Mouse (Mus musculus) induced T-regulatory cell, adult 2 months (primary cell): ENCODE results near the gene Lrrc1.
A peak's percentile ranks its signal among the peaks of the same experiment; 100 is the strongest.

Experiments used
- DNase-seq: peaks from one replicate; pipeline ENCODE4 v3.0.0-alpha.2; 2012; ENCODE audit warnings: low read depth

Lrrc1 gene

GRCm38 (mm10) chr9:77427292-77428114 lies 117.2 kb downstream of the Lrrc1 start:
- DNase-seq, result no peak

- DNase-seq, result peak; percentile 6
Measured at GRCm38 (mm10) chr9:77426110-77426509, 118.6 kb downstream of the Lrrc1 start.

GRCm38 (mm10) chr9:77425553-77425952 lies 119.1 kb downstream of the Lrrc1 start:
- DNase-seq, result no peak

- no peak for DNase-seq
Measured at GRCm38 (mm10) chr9:77420200-77420585, 124.5 kb downstream of the Lrrc1 start.

GRCm38 (mm10) chr9:77419501-77420199 lies 125.0 kb downstream of the Lrrc1 start:
- no peak for DNase-seq

GRCm38 (mm10) chr9:77418800-77419199 lies 125.9 kb downstream of the Lrrc1 start:
- DNase-seq, result no peak

GRCm38 (mm10) chr9:77416486-77416885 lies 128.2 kb downstream of the Lrrc1 start:
- no peak for DNase-seq

- no peak for DNase-seq
Measured at GRCm38 (mm10) chr9:77416002-77416401, 128.7 kb downstream of the Lrrc1 start.

- no peak for DNase-seq
Measured at GRCm38 (mm10) chr9:77411830-77412425, 132.7 kb downstream of the Lrrc1 start.

GRCm38 (mm10) chr9:77410968-77411367 lies 133.7 kb downstream of the Lrrc1 start:
- DNase-seq, result no peak

- no peak for DNase-seq
Measured at GRCm38 (mm10) chr9:77410524-77410923, 134.1 kb downstream of the Lrrc1 start.

GRCm38 (mm10) chr9:77408053-77408603 lies 136.5 kb downstream of the Lrrc1 start:
- no peak for DNase-seq

- peak; percentile 50 for DNase-seq
Measured at GRCm38 (mm10) chr9:77406906-77407305, 137.8 kb downstream of the Lrrc1 start.

- no peak for DNase-seq
Measured at GRCm38 (mm10) chr9:77404458-77404857, 140.2 kb downstream of the Lrrc1 start.

- no peak for DNase-seq
Measured at GRCm38 (mm10) chr9:77403961-77404360, 140.7 kb downstream of the Lrrc1 start.

GRCm38 (mm10) chr9:77402971-77403370 lies 141.7 kb downstream of the Lrrc1 start:
- no peak for DNase-seq

- DNase-seq, result no peak
Measured at GRCm38 (mm10) chr9:77399801-77400200, 144.9 kb downstream of the Lrrc1 start.

GRCm38 (mm10) chr9:77398856-77399631 lies 145.6 kb downstream of the Lrrc1 start:
- DNase-seq, result no peak

GRCm38 (mm10) chr9:77397027-77397426 lies 147.6 kb downstream of the Lrrc1 start:
- DNase-seq, result no peak

GRCm38 (mm10) chr9:77391248-77391647 lies 153.4 kb downstream of the Lrrc1 start:
- DNase-seq, result no peak

GRCm38 (mm10) chr9:77388956-77389355 lies 155.7 kb downstream of the Lrrc1 start:
- no peak for DNase-seq

GRCm38 (mm10) chr9:77386751-77387150 lies 157.9 kb downstream of the Lrrc1 start:
- DNase-seq, result peak; percentile 16
